Mouse (Mus musculus) heart, adult 2 months (tissue): ENCODE results near the gene Dnajc5.

Experiments used
- CTCF ChIP-seq: fragments of 200-600 bp; IDR thresholded peaks from 2 replicates; pipeline ENCODE4 v1.8.1; 2022; ENCODE audit warnings: antibody characterized with exemption, mild to moderate bottlenecking, moderate library complexity
- EP300 ChIP-seq: fragments of 200-500 bp; IDR thresholded peaks from 2 replicates; pipeline ENCODE4 v1.6.1; 2011; ENCODE audit warnings: low read depth, low read length, control low read depth; ENCODE audit not compliant: insufficient read depth
- POLR2A ChIP-seq: fragments of 200-500 bp; IDR thresholded peaks from 2 replicates; pipeline ENCODE4 v1.6.1; 2011; ENCODE audit warnings: mild to moderate bottlenecking, low read depth, low read length, control low read depth; ENCODE audit not compliant: insufficient read depth

GRCm38 (mm10) chr2:181579681-181580080 is 59.4 kb downstream of the Dnajc5 start:
- no peak for TF ChIP-seq POLR2A
- TF ChIP-seq CTCF: no peak
- no peak for TF ChIP-seq EP300
